Mouse (Mus musculus) gastrocnemius, postnatal 4 days (tissue): Measurements from ENCODE around the gene Timp2. TPM values are rescaled to one million over a fixed set of nuclear protein-coding genes. Genes with fewer than 3 reads are reported as not detected.

Experiments
- DNase-seq, 2 experiments: peaks; one replicate each; pipeline ENCODE4 v3.0.0; 2021 to 2022; ENCODE audit warnings: low spot score in 2 of 2, mixed read lengths in 2 of 2
- total RNA-seq, 2 experiments: library from RNA; stranded (reverse); gene quantifications; 2 replicates each; pipeline ENCODE4 v1.2.3; 2021

The Timp2 gene
- total RNA-seq, 2 experiments from 2014 or later, result 211 to 244 TPM

DNA sequence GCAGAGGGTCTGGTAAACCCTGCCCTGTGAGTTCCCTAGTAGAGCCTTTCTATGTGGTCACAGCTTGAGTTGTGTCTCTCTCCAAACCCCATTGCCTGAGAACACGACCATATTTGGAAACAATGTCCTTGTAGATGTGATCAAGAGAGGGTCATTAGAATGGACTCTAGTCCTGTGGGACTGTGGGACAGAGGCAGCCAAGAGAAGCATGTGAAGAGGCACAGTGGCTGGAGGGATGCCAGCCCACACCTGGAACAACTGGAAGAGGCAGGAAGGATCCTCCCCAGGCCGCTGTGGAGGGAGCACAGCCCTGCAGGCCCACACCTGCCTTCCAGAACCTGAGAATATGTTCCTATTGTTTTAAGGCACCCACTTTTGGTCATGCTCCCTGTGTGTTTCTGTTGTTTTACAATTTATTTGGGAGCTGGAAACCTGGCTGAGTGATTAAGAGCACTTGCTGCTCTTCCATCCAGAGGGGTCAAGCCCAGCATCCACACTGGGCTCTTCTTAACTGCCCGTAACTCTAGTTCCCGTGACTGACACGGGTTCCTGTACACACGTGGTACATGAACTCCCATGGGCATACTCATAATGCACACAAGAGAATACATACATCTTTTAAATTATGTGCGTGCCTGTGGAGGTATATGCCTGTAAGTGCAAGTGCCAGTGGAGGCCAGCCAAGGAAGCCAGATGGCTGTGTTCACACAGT is 101.9 kb downstream of the Timp2 start:
- no peak for DNase-seq

Other genes starting within 250 kb of the Timp2 start
- gene Dnah17, start 225.1 kb downstream of the Timp2 start, total RNA-seq, result under 1 TPM; 0.05 to 0.10 TPM
- 10 to 100 TPM; 28.4 to 32.2 TPM for gene Cyth1, start 107.1 kb downstream of the Timp2 start, total RNA-seq
- 10 to 100 TPM; 14.8 to 16.6 TPM for gene Usp36, start 65.5 kb downstream of the Timp2 start, total RNA-seq
- 1 to 10 TPM; 3.2 to 4.3 TPM for gene Cep295nl, start 13.2 kb downstream of the Timp2 start, total RNA-seq
- 10 to 100 TPM; 16.3 to 19.6 TPM for gene Lgals3bp, start 46.4 kb upstream of the Timp2 start, total RNA-seq
- gene Cant1, start 63.3 kb upstream of the Timp2 start, total RNA-seq, result 10 to 100 TPM; 20.1 to 20.7 TPM
- gene C1qtnf1, start 72.5 kb upstream of the Timp2 start, total RNA-seq, result 10 to 100 TPM; 33.2 to 37.6 TPM
- gene Engase, start 121.1 kb upstream of the Timp2 start, total RNA-seq, result 10 to 100 TPM; 16.0 to 27.7 TPM